Mouse (Mus musculus) gastrocnemius, adult 18-20 months (tissue): Measurements from ENCODE around the gene Epx. TPM values are rescaled to one million over a fixed set of nuclear protein-coding genes. Genes with fewer than 3 reads are reported as not detected.
"Not testable (repeated sequence)": the region's sequence is repeated elsewhere in the genome, so short reads cannot be mapped to it uniquely, and the experiment has no call there.

Source experiments
- DNase-seq: peaks from one replicate; pipeline ENCODE4 v3.0.0; 2021; ENCODE audit warnings: low spot score
- long read RNA-seq, 2 experiments: library from polyadenylated mRNA; stranded (forward); transcript quantifications; one replicate each; pipeline ENCODE4 v2.0.0; 2021
- total RNA-seq, 2 experiments: library from RNA; stranded (reverse); gene quantifications; 2 replicates each; pipeline ENCODE4 v1.2.3; 2021

Gene Epx
- not detected for total RNA-seq
- long read RNA-seq, experiment 1, result 0 reads
- long read RNA-seq, experiment 2, result 0 reads

- no peak for DNase-seq
Observed at GRCm38 (mm10) chr11:87875436-87875835, at the start of gene Epx. TSS of gene Epx (minus strand) at chr11:87875536.

- DNase-seq, result no peak
Observed at GRCm38 (mm10) chr11:87920966-87921365, 45.6 kb upstream of the Epx start, which contains the start of gene Olfr464. TSS of gene Olfr464 (minus strand) at chr11:87920967.

- DNase-seq, result no peak
Observed at GRCm38 (mm10) chr11:87920301-87920700, 45.0 kb upstream of the Epx start.

- no peak for DNase-seq
Observed at GRCm38 (mm10) chr11:87916005-87916404, 40.7 kb upstream of the Epx start.

GRCm38 (mm10) chr11:87904331-87904730 is 29.0 kb upstream of the Epx start:
- DNase-seq, result no peak

- no peak for DNase-seq
Observed at GRCm38 (mm10) chr11:87897287-87897686, 22.0 kb upstream of the Epx start, which contains the start of gene Olfr463. TSS of gene Olfr463 (minus strand) at chr11:87897387.

- DNase-seq, result no peak
Observed at GRCm38 (mm10) chr11:87892168-87892567, 16.8 kb upstream of the Epx start, which contains the start of gene Olfr462. TSS of gene Olfr462 (minus strand) at chr11:87892268.

- no peak for DNase-seq
Observed at GRCm38 (mm10) chr11:87884856-87885255, 9.5 kb upstream of the Epx start.

GRCm38 (mm10) chr11:87883493-87883892 is 8.2 kb upstream of the Epx start:
- DNase-seq, result no peak

GRCm38 (mm10) chr11:87881714-87882113 is 6.4 kb upstream of the Epx start:
- no peak for DNase-seq

GRCm38 (mm10) chr11:87879826-87880225 is 4.5 kb upstream of the Epx start:
- DNase-seq, result no peak

GRCm38 (mm10) chr11:87871766-87872165 is 3.6 kb downstream of the Epx start:
- DNase-seq, result no peak

- no peak for DNase-seq
Observed at GRCm38 (mm10) chr11:87870096-87870495, 5.2 kb downstream of the Epx start.

GRCm38 (mm10) chr11:87866891-87867290 is 8.4 kb downstream of the Epx start:
- DNase-seq, result not testable (repeated sequence)

- DNase-seq, result no peak
Observed at GRCm38 (mm10) chr11:87862805-87863204, 12.5 kb downstream of the Epx start.

- DNase-seq, result no peak
Observed at GRCm38 (mm10) chr11:87860426-87860825, 14.9 kb downstream of the Epx start.

GRCm38 (mm10) chr11:87859273-87859672 is 16.1 kb downstream of the Epx start:
- no peak for DNase-seq

GRCm38 (mm10) chr11:87854550-87854949 is 20.8 kb downstream of the Epx start:
- DNase-seq, result no peak

GRCm38 (mm10) chr11:87853597-87853954 is 21.8 kb downstream of the Epx start:
- no peak for DNase-seq

- peak; percentile 87 for DNase-seq
Observed at GRCm38 (mm10) chr11:87852690-87853596, 22.4 kb downstream of the Epx start, which contains the start of gene Mks1. TSS of gene Mks1 (plus strand) at chr11:87853215.

GRCm38 (mm10) chr11:87847884-87848283 is 27.5 kb downstream of the Epx start:
- no peak for DNase-seq

- DNase-seq, result no peak
Observed at GRCm38 (mm10) chr11:87846968-87847600, 28.3 kb downstream of the Epx start.
